Mouse (Mus musculus) stomach, embryonic 15.5 days (tissue): ENCODE data around the gene Sh2d3c. TPM values are rescaled to one million over a fixed set of nuclear protein-coding genes. Genes with fewer than 3 reads are reported as not detected.

Source experiments
- ATAC-seq: fragments of 200-750 bp; cut with Nextera tagmentation; 2 replicates; pipeline ENCODE4 v1.8.0; 2017; ENCODE audit warnings: low read depth, moderate number of reproducible peaks, moderate TSS enrichment; ENCODE audit not compliant: insufficient read depth, low FRiP score
- H3K27ac ChIP-seq: fragments of 300-500 bp; sonication (generic); 2 replicates; pipeline ENCODE4 v1.5.1; 2015; ENCODE audit warnings: mild to moderate bottlenecking, inconsistent platforms
- H3K27me3 ChIP-seq: fragments of 300-500 bp; sonication (generic); replicated peaks from 2 replicates; pipeline ENCODE4 v1.6.1; 2015; ENCODE audit warnings: inconsistent platforms
- H3K36me3 ChIP-seq: fragments of 300-500 bp; sonication (generic); 2 replicates; pipeline ENCODE4 v1.6.1; 2015; ENCODE audit warnings: inconsistent platforms
- H3K4me1 ChIP-seq: fragments of 300-500 bp; sonication (generic); 2 replicates; pipeline ENCODE4 v1.6.1; 2015; ENCODE audit warnings: inconsistent platforms
- H3K4me2 ChIP-seq: fragments of 300-500 bp; sonication (generic); 2 replicates; pipeline ENCODE4 v1.6.1; 2015; ENCODE audit warnings: mild to moderate bottlenecking, inconsistent platforms
- H3K4me3 ChIP-seq: fragments of 300-500 bp; sonication (generic); replicated peaks from 2 replicates; pipeline ENCODE4 v1.5.1; 2015; ENCODE audit warnings: inconsistent platforms
- H3K9ac ChIP-seq: fragments of 300-500 bp; sonication (generic); 2 replicates; pipeline ENCODE4 v1.6.1; 2015; ENCODE audit warnings: inconsistent platforms
- H3K9me3 ChIP-seq: fragments of 300-500 bp; sonication (generic); 2 replicates; pipeline ENCODE4 v1.6.1; 2016; ENCODE audit warnings: inconsistent platforms
- WGBS: fragments of 180-500 bp; shearing (Covaris S2); methylation state at CpG from one replicate; pipeline ENCODE4 v1.1.7; 2015; 5-methylcytosine and 5-hydroxymethylcytosine counted together
- polyA plus RNA-seq: library from polyadenylated mRNA; unstranded; fragments of >200 nt; fragmentation: Nextera tagmentation; extraction: Ambion mirVana; gene quantifications from 2 replicates; pipeline ENCODE4 v1.2.1, GENCODE M21; 2015

The Sh2d3c gene
- polyA plus RNA-seq, 1 experiment from 2014 or later: 26.2 TPM

DNA sequence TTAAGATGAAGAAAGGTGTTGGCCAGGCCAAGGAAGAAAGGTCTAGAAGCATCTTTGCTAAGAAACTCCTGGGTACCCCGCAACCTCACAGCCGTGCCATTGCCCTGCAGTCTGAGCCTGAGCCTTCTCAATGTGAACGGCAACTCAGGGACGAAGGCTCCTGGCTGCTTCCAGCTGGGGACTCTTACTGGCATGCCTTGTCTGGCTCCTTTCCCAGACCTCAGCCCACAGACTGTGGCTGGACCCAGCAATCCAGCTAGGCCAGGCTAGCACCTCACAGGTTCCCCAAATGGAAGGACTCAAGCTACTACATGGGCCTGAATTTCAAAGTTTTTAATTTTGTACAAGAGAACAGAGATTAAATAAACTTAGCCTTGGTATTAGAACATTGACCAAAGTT, 41.0 kb downstream of the Sh2d3c start:
- 82% methylated on average over 4 of the region's 4 CpGs for WGBS
- no peak overlapping the region for H3K4me2 ChIP-seq

DNA sequence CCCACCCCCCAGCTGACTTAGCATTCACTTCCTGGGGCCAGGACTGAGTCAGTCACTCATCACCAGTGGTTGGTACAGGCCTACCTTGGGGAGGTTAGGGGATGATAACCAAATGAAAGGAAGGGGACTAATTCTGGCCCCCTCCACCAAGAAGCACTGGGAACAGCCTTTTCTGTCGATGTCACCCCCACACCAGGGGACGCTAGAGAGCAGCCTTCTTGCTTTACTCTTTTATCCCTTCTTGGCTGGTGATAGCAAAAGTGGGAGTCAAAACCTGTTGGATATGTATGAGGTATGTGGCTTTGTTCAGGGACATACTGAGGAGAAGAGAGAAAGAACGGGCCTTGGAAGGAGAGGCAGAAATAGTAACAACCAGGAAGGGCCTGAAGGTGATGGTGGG, 42.5 kb downstream of the Sh2d3c start:
- Histone ChIP-seq H3K4me1 (no peaks in the 10 kb centered on the region), H3K27ac (no peak overlapping the region), H3K4me3 (no peak overlapping the region), H3K27me3 (no peaks in the 10 kb centered on the region), H3K36me3 (peaks cover 4% of the 10 kb centered on the region), H3K9ac (no peak overlapping the region), H3K9me3 (no peaks in the 10 kb centered on the region), H3K4me2 (no peak overlapping the region)
- ATAC-seq: no peak
- WGBS: 75% methylated on average over 3 of the region's 3 CpGs

More for the DNA sequence above, 41.0 kb downstream of the Sh2d3c start:
- H3K27ac ChIP-seq: no peak overlapping the region
- no peak overlapping the region for H3K9ac ChIP-seq
- ATAC-seq: no peak
- H3K9me3 ChIP-seq: no peaks in the 10 kb centered on the region
- no peaks in the 10 kb centered on the region; the same call in 1 of the 2 replicates for H3K4me1 ChIP-seq
- no peaks in the 10 kb centered on the region for H3K27me3 ChIP-seq
- H3K4me3 ChIP-seq: no peak overlapping the region
- H3K36me3 ChIP-seq: peaks cover 4% of the 10 kb centered on the region

DNA sequence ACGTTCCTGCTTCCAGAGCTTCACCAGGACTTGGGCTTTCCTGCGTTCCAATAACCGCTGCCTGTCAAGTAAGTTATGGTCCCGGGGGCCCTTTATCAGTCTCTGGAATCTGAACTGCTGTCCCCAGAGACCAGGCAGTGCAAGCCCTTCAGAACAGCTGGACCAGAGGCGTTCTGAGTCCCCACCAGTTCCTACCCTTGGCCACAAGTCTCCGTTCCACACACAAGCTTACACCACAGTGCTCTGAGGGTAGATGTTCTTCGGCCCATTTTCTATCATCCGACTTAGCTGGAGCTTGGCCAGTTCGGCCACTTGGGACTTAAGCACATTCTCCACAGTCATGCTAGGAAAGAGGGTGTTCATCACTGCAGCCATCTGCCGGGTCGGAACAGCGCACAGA, 46.4 kb downstream of the Sh2d3c start:
- WGBS: 76% methylated on average over 12 of the region's 12 CpGs

DNA sequence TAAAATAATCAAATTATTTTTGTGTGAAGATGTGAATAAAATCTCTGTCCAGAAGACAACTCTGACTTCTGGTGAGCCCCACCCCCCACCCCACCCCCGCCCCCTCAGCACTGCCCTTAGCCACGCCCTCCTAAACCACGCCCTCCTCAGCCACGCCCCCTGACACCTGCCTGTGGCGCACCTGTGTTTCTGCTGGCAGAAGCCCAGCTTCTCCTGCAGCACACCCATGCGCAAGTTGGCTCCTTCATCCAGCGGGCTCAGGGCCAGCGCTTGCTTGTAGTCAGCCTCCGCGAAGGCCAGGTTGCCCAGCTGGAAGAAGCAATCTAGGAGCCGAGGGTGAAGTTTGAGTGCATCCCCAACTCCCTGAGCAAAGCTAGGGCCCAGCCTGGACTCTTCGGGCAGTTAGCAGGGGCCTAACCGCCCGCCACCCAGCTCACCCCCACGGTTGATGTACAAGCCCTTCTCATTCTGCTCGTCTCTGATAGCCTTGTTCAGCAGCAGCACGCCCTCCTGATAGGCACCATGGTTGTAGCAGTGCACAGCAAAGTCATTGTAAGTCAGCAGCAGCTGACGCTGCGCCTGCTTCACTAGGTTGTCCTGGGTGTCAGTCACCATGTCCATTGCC, 47.9 kb downstream of the Sh2d3c start:
- Histone ChIP-seq H3K9ac (no peak overlapping the region), H3K4me3 (no peak overlapping the region), H3K27me3 (no peaks in the 10 kb centered on the region), H3K4me1 (peaks cover 3% of the 10 kb centered on the region; the same call in 1 of the 2 replicates), H3K36me3 (no peaks in the 10 kb centered on the region), H3K9me3 (no peaks in the 10 kb centered on the region), H3K4me2 (no peak overlapping the region), H3K27ac (no peak overlapping the region)
- no peak for ATAC-seq
- 46% methylated on average over 19 of the region's 19 CpGs for WGBS

More for the DNA sequence above, 46.4 kb downstream of the Sh2d3c start:
- ATAC-seq: no peak
- no peak overlapping the region for H3K4me2 ChIP-seq
- no peak overlapping the region for H3K27ac ChIP-seq
- peaks cover 3% of the 10 kb centered on the region; the same call in 1 of the 2 replicates for H3K4me1 ChIP-seq
- no peaks in the 10 kb centered on the region for H3K36me3 ChIP-seq
- no peak overlapping the region for H3K4me3 ChIP-seq
- H3K9ac ChIP-seq: no peak overlapping the region
- no peaks in the 10 kb centered on the region for H3K9me3 ChIP-seq
- no peaks in the 10 kb centered on the region for H3K27me3 ChIP-seq

DNA sequence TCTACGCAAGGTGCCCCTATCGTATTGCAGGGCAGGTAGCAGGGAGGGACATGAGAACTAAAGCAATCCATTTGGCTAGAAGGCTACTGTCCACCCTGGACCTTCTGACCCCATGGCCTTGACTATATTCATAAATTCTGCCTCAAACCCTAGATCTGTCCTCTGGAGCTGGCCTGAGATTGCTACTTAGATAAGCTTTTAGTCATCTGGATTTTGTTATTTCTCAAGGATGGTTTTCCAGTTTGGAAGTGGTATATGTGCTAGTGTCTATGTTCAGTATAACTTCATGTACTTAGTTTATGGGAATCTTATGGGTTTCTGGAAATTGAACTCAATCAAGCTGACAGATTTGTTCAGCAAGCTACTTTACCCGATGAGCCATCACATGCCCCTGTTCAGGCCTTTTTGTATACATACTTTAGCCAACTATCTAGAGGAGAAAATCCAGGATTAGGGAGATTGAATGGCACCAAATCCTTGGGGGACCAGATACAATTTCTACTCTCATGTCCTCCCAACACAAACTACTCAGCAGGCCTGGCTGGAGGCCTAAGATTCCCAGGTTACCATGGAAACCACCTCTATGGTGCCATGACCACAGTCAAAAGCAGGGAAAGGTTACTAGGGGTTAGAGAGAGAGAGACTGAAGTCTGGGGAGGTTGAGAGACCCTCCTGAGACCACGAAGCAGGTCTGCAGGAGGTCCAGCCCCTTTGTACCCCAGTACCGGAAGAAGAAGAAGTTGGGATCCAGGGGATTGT, 48.7 kb downstream of the Sh2d3c start:
- H3K36me3 ChIP-seq: no peaks in the 10 kb centered on the region
- H3K4me3 ChIP-seq: no peak overlapping the region
- H3K4me1 ChIP-seq: peaks cover 3% of the 10 kb centered on the region; the same call in 1 of the 2 replicates
- no peaks in the 10 kb centered on the region for H3K9me3 ChIP-seq
- ATAC-seq: no peak
- no peak overlapping the region for H3K27ac ChIP-seq
- no peaks in the 10 kb centered on the region for H3K27me3 ChIP-seq
- H3K9ac ChIP-seq: no peak overlapping the region
- 82% methylated on average over 5 of the region's 5 CpGs for WGBS
- no peak overlapping the region for H3K4me2 ChIP-seq

DNA sequence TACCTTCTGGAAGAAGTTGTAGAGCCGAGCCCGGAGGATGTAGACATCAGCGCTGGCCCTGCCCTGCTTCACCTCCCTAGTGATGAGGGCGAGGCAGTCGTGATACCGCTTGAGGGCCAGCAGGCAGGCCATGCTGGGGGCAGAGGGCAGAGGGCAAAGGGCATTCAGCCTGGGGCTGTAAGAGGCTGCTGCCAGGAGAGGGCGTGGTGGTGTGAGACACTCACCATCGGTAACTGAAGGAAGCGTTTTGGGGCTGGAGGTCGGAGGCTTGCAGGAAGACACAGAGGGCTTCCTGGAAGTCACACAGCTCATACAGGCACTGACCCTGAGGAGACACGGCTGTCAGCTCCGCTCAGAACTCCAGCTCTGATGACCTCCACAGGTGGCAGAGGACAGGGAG, 51.0 kb downstream of the Sh2d3c start:
- no peaks in the 10 kb centered on the region for H3K36me3 ChIP-seq
- no peaks in the 10 kb centered on the region for H3K9me3 ChIP-seq
- no peak overlapping the region for H3K4me2 ChIP-seq
- peaks cover 14% of the 10 kb centered on the region for H3K4me1 ChIP-seq
- no peak overlapping the region for H3K4me3 ChIP-seq
- WGBS: 26% methylated on average over 12 of the region's 12 CpGs
- no peak overlapping the region for H3K9ac ChIP-seq
- no peaks in the 10 kb centered on the region for H3K27me3 ChIP-seq
- H3K27ac ChIP-seq: no peak overlapping the region
- no peak for ATAC-seq

DNA sequence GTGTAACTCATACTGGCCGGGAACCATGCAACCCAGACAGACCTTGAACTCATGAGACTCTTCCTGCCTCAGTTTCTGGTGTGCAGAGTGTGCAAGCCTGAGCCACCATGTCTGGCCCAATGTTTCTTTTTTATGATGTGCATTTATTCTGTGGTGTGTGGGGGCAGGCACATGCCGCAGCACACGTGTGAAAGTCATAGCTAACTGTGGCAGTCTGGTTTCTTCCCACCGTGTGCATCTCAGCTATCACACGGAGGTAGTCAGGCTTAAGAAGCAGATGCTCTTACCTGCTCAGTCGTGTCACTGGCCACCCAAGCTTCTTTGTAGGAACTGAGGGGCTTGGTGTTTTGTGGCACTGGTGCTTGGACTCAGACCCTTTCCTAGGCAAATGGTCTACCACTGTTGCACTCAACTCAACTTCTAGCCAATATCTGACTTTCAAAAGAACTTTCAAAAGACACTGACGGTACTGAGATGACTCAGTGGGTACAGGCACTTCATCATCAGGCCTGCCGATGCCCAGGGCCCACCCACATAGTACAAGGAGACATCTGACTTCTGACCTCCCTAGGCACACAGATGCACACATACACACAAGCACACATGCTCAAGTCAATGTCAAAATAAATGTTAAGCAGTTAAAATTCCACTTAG, 51.9 kb downstream of the Sh2d3c start:
- H3K27me3 ChIP-seq: no peaks in the 10 kb centered on the region
- no peak overlapping the region for H3K4me2 ChIP-seq
- WGBS: 76% methylated on average over 8 of the region's 8 CpGs
- no peak overlapping the region for H3K9ac ChIP-seq
- H3K4me3 ChIP-seq: no peak overlapping the region
- H3K9me3 ChIP-seq: no peaks in the 10 kb centered on the region
- no peak overlapping the region for H3K27ac ChIP-seq
- H3K4me1 ChIP-seq: peaks cover 14% of the 10 kb centered on the region
- no peak for ATAC-seq
- H3K36me3 ChIP-seq: no peaks in the 10 kb centered on the region

DNA sequence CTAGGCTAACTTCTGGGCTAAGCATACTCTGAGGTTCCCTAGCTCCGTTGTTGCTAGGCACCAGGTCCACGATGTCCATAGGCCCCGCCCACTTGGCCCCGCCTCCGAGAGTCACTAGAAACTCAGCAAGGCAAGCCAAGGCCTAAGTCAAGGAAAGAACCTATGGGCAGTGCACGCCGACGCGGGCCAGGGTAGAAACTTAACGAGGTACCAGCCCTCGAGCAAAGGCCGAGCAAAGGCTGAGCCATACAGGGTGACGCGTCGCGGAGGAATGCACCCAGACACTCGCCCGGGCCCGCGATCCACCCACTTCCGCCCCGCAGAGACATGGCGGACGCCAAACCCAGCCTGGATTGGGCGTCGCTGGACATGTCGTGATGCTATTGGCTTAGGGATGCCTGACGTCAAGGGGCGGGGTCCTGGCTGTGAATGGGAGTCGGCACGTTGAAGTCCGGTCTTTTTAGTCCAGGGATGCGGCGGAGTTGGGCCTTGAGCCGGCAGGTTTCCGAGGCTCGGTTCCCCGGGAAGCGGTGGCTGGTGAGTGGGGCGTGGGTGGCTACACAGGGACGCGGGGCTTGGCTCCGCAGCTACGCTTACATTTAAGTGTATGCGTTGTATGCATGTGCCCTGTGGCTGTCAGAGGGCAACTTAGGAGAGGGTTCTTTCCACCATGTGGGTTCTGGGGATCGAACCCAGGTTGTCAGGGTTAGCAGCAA, 54.7 kb downstream of the Sh2d3c start, which contains the start of the genes Ttc16 and Ptrh1:
Gene Ttc16 (minus strand): TSS at position 275 of the 716 bp plus-strand sequence.
Gene Ptrh1 (plus strand): TSS at position 428 of the 716 bp plus-strand sequence.
- no peaks in the 10 kb centered on the region for H3K27me3 ChIP-seq
- WGBS: under 1% methylated on average over 46 of the region's 46 CpGs
- no peaks in the 10 kb centered on the region for H3K36me3 ChIP-seq
- H3K4me2 ChIP-seq: peak within 1 kb of the TSS; percentile 90
- ATAC-seq: peak; percentile 93
- H3K4me3 ChIP-seq: peak within 1 kb of the TSS; percentile 63
- H3K27ac ChIP-seq: peak within 1 kb of the TSS; percentile 66; the same call in 1 of the 2 replicates
- no peaks in the 10 kb centered on the region for H3K9me3 ChIP-seq
- peaks cover 14% of the 10 kb centered on the region for H3K4me1 ChIP-seq
- H3K9ac ChIP-seq: peak within 1 kb of the TSS; percentile 9; the same call in 1 of the 2 replicates

DNA sequence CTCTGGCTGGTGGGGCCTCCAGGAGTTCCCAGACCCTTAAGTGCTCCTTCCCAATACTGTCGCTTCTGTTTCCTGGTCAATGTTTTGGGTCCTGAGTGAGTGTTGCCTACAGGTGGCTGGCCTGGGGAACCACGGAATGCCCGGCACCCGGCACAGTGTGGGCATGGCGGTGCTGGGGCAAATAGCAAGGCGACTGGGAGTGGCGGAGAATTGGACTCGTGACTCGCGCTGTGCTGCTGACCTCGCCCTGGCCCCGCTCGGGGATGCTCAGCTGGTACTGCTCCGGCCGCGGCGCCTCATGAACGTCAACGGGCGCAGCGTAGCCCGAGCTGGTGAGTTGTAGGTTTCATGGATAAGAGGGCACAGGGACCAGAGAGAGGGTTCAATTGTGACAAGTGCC, 55.3 kb downstream of the Sh2d3c start:
- Histone ChIP-seq H3K4me1 (peaks cover 10% of the 10 kb centered on the region), H3K27me3 (no peaks in the 10 kb centered on the region), H3K9ac (no peak overlapping the region), H3K9me3 (no peaks in the 10 kb centered on the region), H3K27ac (no peak overlapping the region), H3K4me2 (peak overlapping the region; percentile 90), H3K4me3 (peak overlapping the region; percentile 63), H3K36me3 (no peaks in the 10 kb centered on the region)
- WGBS: 25% methylated on average over 22 of the region's 22 CpGs
- no peak for ATAC-seq

DNA sequence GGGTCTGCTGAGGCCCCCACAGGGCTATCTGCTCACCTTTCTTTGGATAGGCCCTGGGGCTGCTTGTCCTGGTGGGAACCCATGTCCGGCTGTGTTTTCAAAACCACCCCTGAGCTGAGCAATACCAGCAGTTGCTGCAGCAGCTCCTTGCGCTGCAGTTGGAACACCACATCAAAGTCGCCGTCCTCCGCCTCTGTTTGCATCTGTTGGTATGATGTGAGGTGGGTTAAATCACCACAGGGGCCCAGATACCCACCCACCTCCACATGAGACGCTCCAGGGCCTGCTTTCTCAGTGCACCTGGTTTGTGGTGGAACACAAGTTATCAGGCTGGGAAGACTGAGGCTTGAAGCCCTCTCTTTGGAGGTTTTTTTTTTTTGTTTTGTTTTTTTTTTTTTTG, 57.2 kb downstream of the Sh2d3c start:
- no peak overlapping the region for H3K4me2 ChIP-seq
- H3K4me3 ChIP-seq: no peak overlapping the region
- H3K27ac ChIP-seq: no peak overlapping the region
- H3K36me3 ChIP-seq: no peaks in the 10 kb centered on the region
- ATAC-seq: no peak
- H3K27me3 ChIP-seq: no peaks in the 10 kb centered on the region
- no peaks in the 10 kb centered on the region for H3K9me3 ChIP-seq
- WGBS: 86% methylated on average over 6 of the region's 6 CpGs
- peaks cover 10% of the 10 kb centered on the region for H3K4me1 ChIP-seq
- H3K9ac ChIP-seq: no peak overlapping the region

DNA sequence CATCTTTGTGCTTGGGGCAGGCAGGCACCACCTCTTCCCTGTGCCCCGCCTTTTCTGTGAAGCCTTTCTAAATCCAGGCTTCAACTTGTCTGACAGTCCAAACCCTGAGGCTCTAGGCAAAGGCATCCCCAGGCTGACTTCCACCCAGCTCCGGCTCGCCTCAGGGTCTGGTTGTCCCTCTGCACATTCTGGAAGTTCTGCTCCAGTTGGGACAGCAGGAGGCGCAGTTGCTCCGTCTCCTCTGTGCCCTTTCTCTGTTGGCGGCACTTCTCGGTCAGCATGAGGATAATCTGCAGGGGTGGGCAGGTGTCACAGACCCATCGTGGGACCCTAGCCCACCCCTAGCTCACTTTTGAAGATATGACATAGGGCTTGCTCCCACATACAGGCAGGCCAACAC, 58.3 kb downstream of the Sh2d3c start:
- H3K36me3 ChIP-seq: no peaks in the 10 kb centered on the region
- no peak overlapping the region for H3K27ac ChIP-seq
- ATAC-seq: no peak
- no peaks in the 10 kb centered on the region for H3K9me3 ChIP-seq
- no peaks in the 10 kb centered on the region for H3K27me3 ChIP-seq
- 9% methylated on average over 8 of the region's 8 CpGs for WGBS
- H3K4me3 ChIP-seq: no peak overlapping the region
- H3K4me1 ChIP-seq: peaks cover 10% of the 10 kb centered on the region
- H3K9ac ChIP-seq: no peak overlapping the region
- H3K4me2 ChIP-seq: no peak overlapping the region
